Mouse (Mus musculus): Measurements from ENCODE around the gene Txndc17. TPM values are rescaled to one million over a fixed set of nuclear protein-coding genes. Genes with fewer than 3 reads are reported as not detected.
A peak's percentile ranks its signal among the peaks of the same experiment; 100 is the strongest.

The Txndc17 gene
- total RNA-seq, 2 experiments from 2014 or later = 29.9 to 33.0 TPM

DNA sequence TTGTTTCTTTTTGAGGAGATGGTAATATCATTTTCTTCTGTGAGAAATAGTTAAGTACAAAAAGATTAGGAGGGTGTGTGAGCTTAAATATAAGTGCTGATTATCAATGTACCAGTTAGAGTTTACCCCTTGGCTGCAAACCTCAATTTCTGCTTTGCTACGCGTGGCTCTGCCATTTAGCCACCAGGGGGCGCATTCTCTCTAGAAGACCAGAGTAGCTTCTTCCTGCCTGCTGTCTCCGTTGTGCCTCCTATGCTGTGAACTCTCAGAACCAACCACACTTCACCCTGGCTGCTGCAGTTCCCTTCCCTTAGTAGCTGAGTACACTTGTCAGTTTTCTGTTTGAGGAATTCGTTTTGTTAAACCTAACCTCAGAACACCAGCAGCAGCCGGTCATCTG, 13.9 kb downstream of the Txndc17 start:
- DNase-seq (ENCODE audit: low spot score in 2 of 2) = peak; percentile 53 to 81

DNA sequence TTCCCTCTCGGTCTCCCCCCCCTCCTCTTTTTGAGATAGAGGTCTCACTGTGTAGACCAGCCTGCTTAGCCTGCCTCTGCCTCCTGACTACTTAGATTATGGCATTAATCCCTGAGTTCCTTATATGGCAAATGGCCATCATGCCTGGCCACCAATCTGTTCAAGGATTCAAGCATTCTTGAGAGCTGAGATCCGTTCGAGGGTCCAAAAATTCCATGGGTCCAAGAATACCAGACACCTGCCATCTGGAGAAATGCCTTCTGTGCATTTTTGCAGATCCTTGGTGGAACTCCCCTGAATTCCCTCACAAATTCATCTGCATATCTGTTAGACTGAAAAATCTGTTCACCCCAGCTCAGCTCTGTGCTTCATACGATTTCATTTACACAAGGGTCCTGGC, 16.1 kb downstream of the Txndc17 start:
- DNase-seq (ENCODE audit: low spot score in 2 of 2) = no peak

DNA sequence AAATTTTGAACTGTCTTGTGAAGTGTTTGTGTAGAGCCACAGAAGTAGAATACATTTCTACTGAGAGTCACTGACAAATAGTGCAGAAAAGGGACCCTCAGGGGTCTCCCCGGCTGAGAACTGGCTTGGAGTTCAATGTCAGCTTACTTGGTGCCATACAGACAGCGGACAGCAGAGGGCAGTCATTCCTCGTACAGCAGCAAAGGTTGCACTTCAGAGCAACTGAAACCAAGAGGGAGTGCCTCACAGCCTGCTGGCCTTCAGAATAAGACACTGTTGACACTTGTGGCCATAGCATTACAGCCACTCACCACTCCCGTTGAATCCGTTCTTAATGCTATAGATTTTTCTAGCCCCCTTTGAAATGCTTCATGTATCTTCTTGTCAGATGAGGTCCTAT, 17.5 kb downstream of the Txndc17 start:
- peak; percentile 63 to 90 for DNase-seq (ENCODE audit: low spot score in 2 of 2)

DNA sequence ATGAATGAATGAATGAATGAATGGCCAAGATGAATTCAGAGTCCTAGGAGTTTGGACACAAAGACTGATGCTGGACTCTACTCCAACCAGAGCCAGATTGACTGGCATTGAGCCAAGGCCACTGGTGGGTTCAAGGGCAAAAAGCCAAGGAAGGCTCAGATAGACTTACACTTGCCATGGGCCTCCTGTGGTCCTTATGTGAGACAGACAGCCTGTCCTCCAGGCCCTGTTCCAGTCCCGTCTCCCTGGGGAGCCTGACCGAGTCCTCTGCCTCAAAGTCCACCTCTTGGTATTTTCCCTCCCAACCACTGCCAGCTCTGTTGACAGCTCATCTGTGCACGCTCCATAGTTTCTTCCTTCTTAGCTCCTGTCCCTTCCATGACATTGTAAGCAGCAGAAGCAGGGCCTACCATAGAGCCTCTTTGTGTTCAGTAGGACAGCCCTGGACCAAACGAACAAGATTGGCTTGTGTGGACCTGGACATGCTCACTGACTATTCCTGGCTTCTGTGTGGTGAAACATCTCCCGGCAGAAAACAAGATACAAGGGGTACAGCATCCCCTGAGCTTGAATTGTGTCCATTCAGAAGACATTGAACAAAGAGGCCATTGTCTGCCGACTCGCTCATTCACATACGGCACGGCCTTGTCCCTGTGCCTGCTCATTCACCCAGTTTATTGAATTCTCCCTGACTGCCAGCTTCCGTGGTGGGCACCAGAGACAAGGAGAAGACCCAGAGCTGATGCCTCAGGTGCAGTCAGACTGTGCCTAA, 18.9 kb downstream of the Txndc17 start:
- DNase-seq (ENCODE audit: low spot score in 2 of 2) = peak in 1 of 2 experiments; percentile 54

DNA sequence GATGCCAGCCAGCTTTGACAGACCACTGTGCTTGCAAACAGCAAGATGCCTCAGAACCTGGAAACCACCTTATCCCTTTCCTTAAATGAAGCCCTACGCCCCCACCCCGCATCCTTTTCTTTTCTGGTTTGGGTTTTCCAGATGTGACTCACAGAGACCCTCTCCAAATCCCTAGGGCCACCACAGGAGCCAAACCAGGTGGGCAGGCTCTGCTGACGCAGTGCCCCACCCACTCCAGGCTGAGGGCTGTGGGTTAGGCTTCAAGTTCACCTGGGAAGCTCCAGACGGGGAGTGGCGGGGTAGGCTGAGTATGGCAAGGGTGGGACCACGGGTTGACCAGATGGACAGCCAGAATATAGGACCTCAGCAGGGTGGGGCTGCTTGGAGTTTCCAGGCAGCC, 19.6 kb downstream of the Txndc17 start:
- no peak for DNase-seq (ENCODE audit: low spot score in 2 of 2)

DNA sequence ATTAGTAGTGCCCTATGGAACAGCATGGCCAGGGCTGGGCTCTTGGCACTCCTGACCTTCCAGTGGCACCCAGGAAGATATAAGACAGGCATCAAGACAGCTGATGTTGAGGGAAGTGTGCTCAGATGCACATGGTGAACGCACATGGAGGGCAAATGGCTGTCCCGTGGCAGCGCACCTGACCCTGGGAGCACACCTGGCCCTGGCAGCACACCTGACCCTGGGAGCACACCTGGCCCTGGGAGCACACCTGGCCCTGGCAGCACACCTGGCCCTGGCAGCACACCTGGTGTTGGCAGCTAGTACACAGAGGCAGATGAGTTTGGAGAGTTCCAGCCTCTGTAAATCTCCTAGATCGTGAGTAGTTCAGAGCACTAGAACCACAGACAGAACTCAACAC, 21.2 kb downstream of the Txndc17 start:
- no peak for DNase-seq (ENCODE audit: low spot score in 2 of 2)

DNA sequence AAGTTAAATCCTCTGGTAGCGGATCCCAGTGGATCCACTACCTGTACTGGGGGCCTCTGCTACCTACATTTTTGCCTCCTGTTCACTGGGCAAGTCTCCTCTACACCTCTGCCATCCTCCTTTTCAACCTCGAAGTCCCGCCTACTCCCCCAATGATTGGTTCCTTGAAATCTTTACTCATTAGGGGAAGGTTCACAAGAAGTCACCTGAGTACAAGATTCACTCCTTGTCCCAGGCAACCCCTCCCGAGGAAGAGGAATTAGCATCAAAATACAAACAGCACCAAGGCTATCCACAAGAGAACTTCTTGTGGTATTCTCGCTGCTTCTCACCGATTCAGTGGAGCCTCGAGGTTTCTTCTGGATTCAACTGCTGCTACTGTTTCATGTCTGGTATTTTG, 24.7 kb downstream of the Txndc17 start:
- no peak for DNase-seq (ENCODE audit: low spot score in 2 of 2)

DNA sequence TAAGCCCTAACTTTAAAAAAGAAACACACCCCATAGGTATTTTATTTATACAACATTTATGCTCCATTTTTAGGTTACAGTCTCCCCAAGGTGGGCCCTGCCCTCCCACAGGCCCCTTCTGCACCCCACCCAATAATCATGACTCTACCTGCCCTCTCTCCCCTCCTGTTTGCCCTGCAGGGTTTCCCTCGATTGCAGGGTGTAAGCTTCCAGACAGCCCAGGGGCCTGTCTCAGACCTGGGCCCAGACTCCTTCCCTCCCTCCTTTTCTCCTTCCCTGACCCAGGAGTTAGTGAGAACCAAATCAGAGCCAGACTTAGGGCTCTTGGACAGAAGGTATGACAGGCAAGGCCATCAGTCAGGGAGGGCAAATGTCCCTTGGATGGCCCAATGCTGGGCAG, 25.6 kb downstream of the Txndc17 start:
- DNase-seq (ENCODE audit: low spot score in 2 of 2) = no peak

DNA sequence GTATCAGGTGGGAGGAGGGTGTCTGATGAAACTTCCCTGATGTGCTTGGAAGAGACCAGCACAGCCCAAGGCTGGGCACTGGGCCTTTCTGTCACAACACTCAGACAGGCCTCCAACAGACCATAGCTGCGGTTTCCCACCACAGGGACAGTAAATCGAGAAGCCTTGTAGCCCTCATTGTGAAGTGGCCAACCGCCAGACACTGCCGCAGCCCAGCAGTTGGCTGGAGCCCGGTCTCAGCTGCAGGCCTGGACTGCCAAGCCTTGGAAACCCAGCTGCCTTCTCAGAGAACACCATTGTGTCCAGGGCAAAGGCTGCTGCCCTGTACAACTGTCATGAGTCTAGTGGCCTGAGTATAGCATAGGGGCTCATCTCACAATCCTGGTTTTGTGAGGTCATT, 26.7 kb downstream of the Txndc17 start:
- DNase-seq (ENCODE audit: low spot score in 2 of 2) = peak; percentile 34 to 66

DNA sequence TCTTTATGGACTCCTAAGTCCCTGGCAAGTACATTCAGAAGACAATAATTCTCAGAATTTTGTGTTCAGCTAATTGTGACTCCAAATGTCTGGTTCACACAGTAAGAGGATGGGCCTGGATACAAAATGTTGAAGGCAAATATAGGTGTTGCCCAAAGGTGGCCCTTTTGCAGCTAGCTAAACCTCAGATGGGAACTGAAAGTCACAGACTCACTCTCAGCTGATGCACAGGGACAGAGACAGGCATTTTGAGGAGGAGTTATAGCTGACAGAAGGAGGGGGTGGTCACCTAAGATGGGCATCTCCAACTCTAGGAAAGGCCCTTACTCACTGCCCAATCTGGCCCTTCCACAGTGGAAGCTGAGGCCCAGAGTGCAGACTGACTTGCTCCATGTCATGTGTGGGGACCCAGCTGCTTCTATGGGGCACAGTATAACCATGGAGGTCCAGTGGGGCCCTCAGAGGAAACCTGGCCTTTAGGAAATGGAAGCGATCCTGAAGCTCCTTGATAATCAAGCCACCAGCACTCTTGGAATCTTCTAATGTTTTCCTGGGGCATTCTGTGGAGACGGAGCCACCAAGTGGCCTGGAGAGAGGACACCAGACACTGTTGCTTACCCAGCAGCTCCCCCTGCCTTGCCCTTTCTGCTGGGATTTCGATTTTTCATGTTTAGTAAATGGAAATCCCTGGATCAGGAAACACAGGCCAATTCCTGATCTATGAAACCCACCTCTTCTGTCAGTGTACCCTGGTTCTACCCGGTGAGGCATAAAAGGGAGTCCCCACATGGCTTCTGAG, 32.9 kb downstream of the Txndc17 start:
- no peak for DNase-seq (ENCODE audit: low spot score in 2 of 2)

DNA sequence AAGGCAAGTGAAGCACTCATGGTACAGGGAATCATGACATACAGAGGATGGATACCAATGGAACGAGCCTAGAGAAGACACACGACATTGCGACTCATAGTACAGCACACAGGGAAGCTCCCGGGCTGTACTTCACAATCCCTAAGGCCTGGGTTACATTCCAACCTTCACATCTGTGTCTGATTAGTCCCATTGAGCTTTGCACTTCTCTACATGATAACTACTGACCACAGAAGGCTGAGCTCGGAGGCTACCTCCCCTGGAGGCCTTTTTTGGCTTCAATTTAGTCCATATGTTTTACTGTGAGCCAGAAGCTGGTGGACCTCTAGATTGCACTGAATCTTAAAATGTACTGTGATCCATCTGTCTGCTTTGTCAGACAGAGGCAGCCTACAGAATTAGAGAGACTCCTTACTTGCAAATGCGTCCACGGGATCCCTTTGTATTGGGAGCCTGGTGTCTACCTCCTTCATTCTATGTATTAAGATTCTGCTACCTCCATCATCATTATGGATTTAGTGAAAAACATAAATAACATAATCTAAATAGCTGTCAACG, 37.9 kb downstream of the Txndc17 start:
- no peak for DNase-seq (ENCODE audit: low spot score in 2 of 2)

DNA sequence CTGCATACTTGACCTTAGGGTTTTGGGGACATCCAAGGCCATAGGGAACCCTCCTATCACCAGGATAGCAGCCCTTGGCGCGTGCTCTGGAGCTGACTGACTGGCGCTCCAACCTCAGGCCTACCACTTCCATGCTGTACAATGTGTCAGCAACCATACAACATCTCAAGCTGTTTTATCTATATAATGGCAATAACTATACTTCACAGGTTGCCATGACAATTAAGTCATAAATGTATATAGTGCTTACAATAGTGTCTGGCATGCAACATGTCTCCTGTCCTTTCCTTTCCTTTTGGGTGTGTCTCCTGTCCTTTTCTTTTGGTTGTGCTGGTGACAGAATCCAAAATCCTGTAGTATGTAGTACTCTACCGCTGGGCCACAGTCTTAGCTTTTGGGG, 48.3 kb downstream of the Txndc17 start:
- no peak for DNase-seq (ENCODE audit: low spot score in 2 of 2)

DNA sequence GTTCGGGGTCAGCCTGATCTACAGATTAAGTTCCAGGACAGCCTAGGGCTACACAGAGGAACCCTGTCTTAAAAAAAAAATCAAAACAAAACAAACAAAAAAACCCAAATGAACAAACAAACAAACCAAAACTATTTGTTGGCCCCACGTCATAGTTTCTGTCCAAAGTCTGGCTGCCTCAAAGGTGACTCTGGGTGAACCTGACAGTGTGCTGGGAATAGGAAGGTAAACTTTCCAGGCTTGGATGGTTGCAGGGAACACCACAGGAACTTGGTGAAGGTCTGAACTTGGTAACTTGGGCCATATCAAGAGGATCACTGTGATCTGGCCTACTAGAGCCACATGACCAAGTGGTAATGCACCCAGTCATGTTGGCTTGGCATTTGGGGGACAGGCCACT, 49.1 kb downstream of the Txndc17 start:
- DNase-seq (ENCODE audit: low spot score in 2 of 2) = no peak

Other genes with a start within 250 kb of the Txndc17 start
- not detected for gene Aipl1, start 170.0 kb upstream of the Txndc17 start, total RNA-seq (2021)
- not detected for gene Pimreg, start 165.5 kb upstream of the Txndc17 start, total RNA-seq (2021)
- gene Pitpnm3, start 71.8 kb upstream of the Txndc17 start, total RNA-seq (2021) = 10 to 100 TPM; 31.6 to 34.4 TPM
- gene Gm43951, start 707 bp upstream of the Txndc17 start, total RNA-seq (2021) = 10 to 100 TPM; 10.4 to 11.6 TPM
- 10 to 100 TPM; 19.8 to 26.3 TPM for gene 4933427D14Rik, start 88 bp upstream of the Txndc17 start, total RNA-seq (2021)
- 10 to 100 TPM; 14.2 to 17.4 TPM for gene Med31, start 8.0 kb downstream of the Txndc17 start, total RNA-seq (2021)
- gene Slc13a5, start 59.7 kb downstream of the Txndc17 start, total RNA-seq (2021) = 1 to 10 TPM; 8.6 to 9.0 TPM
- 1 to 10 TPM; 4.2 to 4.6 TPM for gene Xaf1, start 94.1 kb downstream of the Txndc17 start, total RNA-seq (2021)
- not detected for gene Fbxo39, start 106.9 kb downstream of the Txndc17 start, total RNA-seq (2021)
- 1 to 10 TPM; 1.5 to 3.3 TPM for gene Tekt1, start 154.9 kb downstream of the Txndc17 start, total RNA-seq (2021)
- gene Smtnl2, start 204.2 kb downstream of the Txndc17 start, total RNA-seq (2021) = 1 to 10 TPM; 1.3 to 2.9 TPM
- gene Ggt6, start 228.0 kb downstream of the Txndc17 start, total RNA-seq (2021) = under 1 TPM in 1 of 2 experiments, not detected in 1; 0.25 TPM
- gene Mybbp1a, start 233.8 kb downstream of the Txndc17 start, total RNA-seq (2021) = 10 to 100 TPM; 54.6 to 56.8 TPM